Mouse (Mus musculus): ENCODE measurements around the gene Gpx2. TPM values are rescaled to one million over a fixed set of nuclear protein-coding genes. Genes with fewer than 3 reads are reported as not detected.

Gpx2 gene
- polyA plus RNA-seq, 1 experiment, result 6.3 TPM

GRCm38 (mm10) chr12:76770841-76771500, 24.4 kb downstream of the Gpx2 start:
- H3K36me3 ChIP-seq (ENCODE audit: control insufficient read depth, insufficient read depth, low read length), result peaks cover 8% of the 10 kb centered on the region
- 67% methylated on average over 5 of the region's 5 CpGs for WGBS
- TF ChIP-seq CTCF (IDR thresholded peaks at IDR 0.05; ENCODE audit: borderline replicate concordance, control insufficient read depth, extremely low read depth, insufficient read depth, low read length, poor library complexity) (no peak), POLR2A (IDR thresholded peaks at IDR 0.05; ENCODE audit: control insufficient read depth, extremely low read depth, insufficient read depth, low read length, poor library complexity) (no peak)

GRCm38 (mm10) chr12:76765901-76766630, 29.3 kb downstream of the Gpx2 start:
- Histone ChIP-seq H3K4me3 (ENCODE audit: control insufficient read depth, insufficient read depth, low read length) (peak overlapping the region; percentile 87), H3K27ac (ENCODE audit: control insufficient read depth, insufficient read depth, low read length) (peak overlapping the region; percentile 84), H3K4me1 (replicated peaks; ENCODE audit: control insufficient read depth, insufficient read depth, low read length) (peaks cover 8% of the 10 kb centered on the region), H3K27me3 (ENCODE audit: control insufficient read depth, insufficient read depth, low read length) (no peaks in the 10 kb centered on the region), H3K36me3 (ENCODE audit: control insufficient read depth, insufficient read depth, low read length) (no peaks in the 10 kb centered on the region)
- TF ChIP-seq POLR2A (IDR thresholded peaks at IDR 0.05; ENCODE audit: control insufficient read depth, extremely low read depth, insufficient read depth, low read length, poor library complexity), result no peak
- no peak for TF ChIP-seq CTCF (IDR thresholded peaks at IDR 0.05; ENCODE audit: borderline replicate concordance, control insufficient read depth, extremely low read depth, insufficient read depth, low read length, poor library complexity)
- WGBS, result 48% methylated on average over 20 of the region's 20 CpGs
- DNase-seq, result peak; percentile 14

More at GRCm38 (mm10) chr12:76770841-76771500, 24.4 kb downstream of the Gpx2 start:
- Histone ChIP-seq H3K4me1 (replicated peaks; ENCODE audit: control insufficient read depth, insufficient read depth, low read length) (peaks cover 9% of the 10 kb centered on the region), H3K27me3 (ENCODE audit: control insufficient read depth, insufficient read depth, low read length) (no peaks in the 10 kb centered on the region), H3K27ac (ENCODE audit: control insufficient read depth, insufficient read depth, low read length) (no peak overlapping the region), H3K4me3 (ENCODE audit: control insufficient read depth, insufficient read depth, low read length) (no peak overlapping the region)
- DNase-seq, result no peak

- TF ChIP-seq CTCF (IDR thresholded peaks at IDR 0.05; ENCODE audit: borderline replicate concordance, control insufficient read depth, extremely low read depth, insufficient read depth, low read length, poor library complexity), result 0 out of 2 replicates have a peak, but pooled peaks have one; percentile 36
- TF ChIP-seq POLR2A (IDR thresholded peaks at IDR 0.05; ENCODE audit: control insufficient read depth, extremely low read depth, insufficient read depth, low read length, poor library complexity), result peak; percentile 89
- Histone ChIP-seq H3K4me1 (replicated peaks; ENCODE audit: control insufficient read depth, insufficient read depth, low read length) (peaks cover 8% of the 10 kb centered on the region), H3K36me3 (ENCODE audit: control insufficient read depth, insufficient read depth, low read length) (no peaks in the 10 kb centered on the region), H3K27ac (ENCODE audit: control insufficient read depth, insufficient read depth, low read length) (peak within 1 kb of the TSS; percentile 84), H3K27me3 (ENCODE audit: control insufficient read depth, insufficient read depth, low read length) (no peaks in the 10 kb centered on the region), H3K4me3 (ENCODE audit: control insufficient read depth, insufficient read depth, low read length) (peak within 1 kb of the TSS; percentile 87)
- DNase-seq, result peak; percentile 95
- under 1% methylated on average over 31 of the region's 31 CpGs for WGBS
These were observed 30.0 kb downstream of the Gpx2 start, which contains the start of the genes Churc1 and Fntb for GRCm38 (mm10) chr12:76765354-76765851. Churc1 (plus strand) TSS chr12:76765538. Fntb (plus strand) TSS chr12:76765589.

- Histone ChIP-seq H3K4me1 (replicated peaks; ENCODE audit: control insufficient read depth, insufficient read depth, low read length) (peaks cover 6% of the 10 kb centered on the region), H3K27ac (ENCODE audit: control insufficient read depth, insufficient read depth, low read length) (peak overlapping the region; percentile 83), H3K27me3 (ENCODE audit: control insufficient read depth, insufficient read depth, low read length) (no peaks in the 10 kb centered on the region), H3K4me3 (ENCODE audit: control insufficient read depth, insufficient read depth, low read length) (no peak overlapping the region), H3K36me3 (ENCODE audit: control insufficient read depth, insufficient read depth, low read length) (no peaks in the 10 kb centered on the region)
- TF ChIP-seq POLR2A (IDR thresholded peaks at IDR 0.05; ENCODE audit: control insufficient read depth, extremely low read depth, insufficient read depth, low read length, poor library complexity) (no peak), CTCF (IDR thresholded peaks at IDR 0.05; ENCODE audit: borderline replicate concordance, control insufficient read depth, extremely low read depth, insufficient read depth, low read length, poor library complexity) (peak; percentile 35; the same call in 1 of the 2 replicates)
- peak; percentile 61 for DNase-seq
- 29% methylated on average over 14 of the region's 14 CpGs for WGBS
These were observed 42.6 kb downstream of the Gpx2 start for GRCm38 (mm10) chr12:76752652-76753318.

- Histone ChIP-seq H3K4me1 (replicated peaks; ENCODE audit: control insufficient read depth, insufficient read depth, low read length) (peaks cover 6% of the 10 kb centered on the region), H3K36me3 (ENCODE audit: control insufficient read depth, insufficient read depth, low read length) (no peaks in the 10 kb centered on the region), H3K27me3 (ENCODE audit: control insufficient read depth, insufficient read depth, low read length) (no peaks in the 10 kb centered on the region), H3K27ac (ENCODE audit: control insufficient read depth, insufficient read depth, low read length) (no peak overlapping the region), H3K4me3 (ENCODE audit: control insufficient read depth, insufficient read depth, low read length) (no peak overlapping the region)
- no peak for DNase-seq
- no peak for TF ChIP-seq CTCF (IDR thresholded peaks at IDR 0.05; ENCODE audit: borderline replicate concordance, control insufficient read depth, extremely low read depth, insufficient read depth, low read length, poor library complexity)
- TF ChIP-seq POLR2A (IDR thresholded peaks at IDR 0.05; ENCODE audit: control insufficient read depth, extremely low read depth, insufficient read depth, low read length, poor library complexity), result no peak
- WGBS, result 95% methylated on average over 16 of the region's 16 CpGs
These were observed 44.4 kb downstream of the Gpx2 start for GRCm38 (mm10) chr12:76750866-76751459.

Other genes with a start within 250 kb of the Gpx2 start
- 1.5 and 3.0 TPM in 2 replicates for gene Sptb, start 85.0 kb downstream of the Gpx2 start, polyA plus RNA-seq (2012; rRNA removed)
- gene Churc1, start 30.0 kb downstream of the Gpx2 start, polyA plus RNA-seq (2012; rRNA removed), result 61.6 and 68.3 TPM in 2 replicates
- gene Fntb, start 30.0 kb downstream of the Gpx2 start, polyA plus RNA-seq (2012; rRNA removed), result 50.9 and 51.3 TPM in 2 replicates
- gene Rab15, start 27.4 kb upstream of the Gpx2 start, polyA plus RNA-seq (2012; rRNA removed), result 18.6 and 21.9 TPM in 2 replicates
- gene Max, start 166.6 kb upstream of the Gpx2 start, polyA plus RNA-seq (2012; rRNA removed), result 54.9 and 56.1 TPM in 2 replicates

Measured in thymus, adult 2 months (tissue).